Mouse (Mus musculus) liver, embryonic 13.5 days (tissue): ENCODE results near the gene Cox16. TPM values are rescaled to one million over a fixed set of nuclear protein-coding genes. Genes with fewer than 3 reads are reported as not detected.

Source experiments
- ATAC-seq: fragments of 200-750 bp; cut with Nextera tagmentation; 2 replicates; pipeline ENCODE4 v1.8.0; 2017; ENCODE audit warnings: low read depth, mild to moderate bottlenecking, moderate number of reproducible peaks, moderate library complexity
- DNase-seq: peaks from one replicate; pipeline ENCODE4 v3.0.0; 2022
- H3K27ac ChIP-seq: fragments of 300-500 bp; sonication (generic); 2 replicates; pipeline ENCODE4 v1.5.1; 2015; ENCODE audit warnings: moderate library complexity, mild to moderate bottlenecking, inconsistent platforms
- H3K27me3 ChIP-seq: fragments of 300-500 bp; sonication (generic); 2 replicates; pipeline ENCODE4 v1.6.1; 2015; ENCODE audit warnings: mild to moderate bottlenecking, inconsistent platforms
- H3K36me3 ChIP-seq: fragments of 300-500 bp; sonication (generic); 2 replicates; pipeline ENCODE4 v1.6.1; 2015; ENCODE audit warnings: mild to moderate bottlenecking, inconsistent platforms
- H3K4me1 ChIP-seq: fragments of 300-500 bp; sonication (generic); replicated peaks from 2 replicates; pipeline ENCODE4 v1.6.1; 2015; ENCODE audit warnings: inconsistent platforms
- H3K4me2 ChIP-seq: fragments of 300-500 bp; sonication (generic); 2 replicates; pipeline ENCODE4 v1.6.1; 2015; ENCODE audit warnings: inconsistent platforms, mild to moderate bottlenecking, moderate library complexity
- H3K4me3 ChIP-seq: fragments of 300-500 bp; sonication (generic); replicated peaks from 2 replicates; pipeline ENCODE4 v1.5.1; 2015; ENCODE audit warnings: mild to moderate bottlenecking, inconsistent platforms
- H3K9ac ChIP-seq: fragments of 300-500 bp; sonication (generic); 2 replicates; pipeline ENCODE4 v1.6.1; 2015; ENCODE audit warnings: mild to moderate bottlenecking, inconsistent platforms
- H3K9me3 ChIP-seq: fragments of 300-500 bp; sonication (generic); replicated peaks from 2 replicates; pipeline ENCODE4 v1.6.1; 2016; ENCODE audit warnings: inconsistent platforms
- WGBS: fragments of 180-500 bp; shearing (Covaris S2); methylation state at CpG from one replicate; pipeline ENCODE4 v1.1.7; 2015; ENCODE audit not compliant: insufficient replicate concordance; 5-methylcytosine and 5-hydroxymethylcytosine counted together
- polyA plus RNA-seq: library from polyadenylated mRNA; unstranded; fragments of >200 nt; fragmentation: Nextera tagmentation; extraction: Ambion mirVana; gene quantifications from 2 replicates; pipeline ENCODE4 v1.2.1, GENCODE M21; 2015

The Cox16 gene
- polyA plus RNA-seq, 1 experiment from 2014 or later, result 91.0 TPM

DNA sequence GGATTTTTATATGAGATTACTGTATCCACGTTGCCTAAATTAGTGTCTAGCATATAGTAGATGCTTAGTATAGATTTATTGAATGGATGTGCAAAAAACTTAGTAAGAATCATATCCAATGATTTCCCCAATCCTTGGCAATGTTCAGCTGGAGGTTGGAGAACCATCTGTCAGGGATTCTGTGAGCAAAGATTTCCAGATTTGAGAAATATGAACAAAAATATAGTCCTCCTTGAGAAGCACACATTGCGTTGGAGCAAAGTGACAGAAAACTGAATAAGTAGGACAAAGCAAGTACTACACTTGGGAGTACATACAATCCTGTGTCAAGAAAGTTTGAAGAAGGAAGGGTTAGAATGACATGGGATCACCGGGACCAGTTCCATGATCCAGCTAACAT, 160.8 kb downstream of the Cox16 start:
- Histone ChIP-seq H3K4me3 (no peak overlapping the region), H3K36me3 (no peaks in the 10 kb centered on the region), H3K9ac (no peak overlapping the region), H3K4me2 (no peak overlapping the region), H3K27ac (no peak overlapping the region), H3K4me1 (no peaks in the 10 kb centered on the region), H3K9me3 (no peaks in the 10 kb centered on the region), H3K27me3 (0 out of 2 replicates have a peak, but pooled peaks cover 3% of the 10 kb centered on the region)
- ATAC-seq (no peak), DNase-seq (no peak)
- WGBS, result 73% methylated on average over 3 of the region's 3 CpGs

DNA sequence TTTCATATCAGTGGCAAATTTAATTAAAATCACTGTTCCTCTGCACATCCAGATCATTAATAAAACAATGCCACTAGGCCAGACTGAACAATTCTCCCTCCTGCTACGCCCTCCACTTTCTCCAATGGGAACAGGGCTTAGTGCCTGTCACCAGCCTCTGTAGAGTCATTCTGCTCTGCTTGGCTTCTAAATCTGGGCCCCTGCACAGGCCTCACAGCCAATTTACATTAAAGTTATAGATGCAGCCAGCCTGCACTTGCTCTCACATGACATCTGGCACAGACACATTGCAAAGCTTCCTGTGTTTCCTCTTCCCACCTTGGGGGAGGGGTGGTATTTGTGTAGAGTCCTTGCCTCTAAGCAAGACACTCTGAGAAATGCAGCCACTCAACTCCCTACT, 163.9 kb downstream of the Cox16 start:
- H3K4me2 ChIP-seq, result no peak overlapping the region
- no peaks in the 10 kb centered on the region for H3K36me3 ChIP-seq
- 79% methylated on average over 1 of the region's 1 CpGs for WGBS
- DNase-seq, result no peak
- ATAC-seq, result no peak
- no peaks in the 10 kb centered on the region for H3K4me1 ChIP-seq
- H3K4me3 ChIP-seq, result no peak overlapping the region
- no peaks in the 10 kb centered on the region for H3K9me3 ChIP-seq
- H3K27ac ChIP-seq, result no peak overlapping the region
- H3K27me3 ChIP-seq, result no peaks in the 10 kb centered on the region
- no peak overlapping the region for H3K9ac ChIP-seq

DNA sequence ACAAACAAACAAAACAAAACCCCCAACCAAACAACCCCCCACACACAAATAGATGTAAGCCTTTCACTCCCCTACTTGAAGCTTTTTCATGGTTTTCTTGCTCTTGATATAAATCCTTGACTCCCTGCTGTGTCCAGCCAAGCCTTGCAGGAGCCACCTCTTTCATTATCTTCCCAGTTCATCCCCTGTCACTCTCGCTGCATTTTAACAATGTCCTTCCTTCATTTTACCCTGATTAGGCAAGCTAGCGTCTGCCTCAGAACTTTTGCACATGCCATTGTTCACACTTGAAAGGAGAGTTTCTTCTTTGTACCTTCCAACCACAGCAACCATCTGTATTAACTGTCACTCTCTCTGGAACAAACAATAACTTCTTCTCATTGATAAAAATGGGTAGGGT, 167.1 kb downstream of the Cox16 start:
- no peak overlapping the region for H3K9ac ChIP-seq
- no peak overlapping the region for H3K4me3 ChIP-seq
- WGBS, result 32% methylated on average over 2 of the region's 2 CpGs
- H3K4me2 ChIP-seq, result no peak overlapping the region
- ATAC-seq (no peak), DNase-seq (no peak)
- H3K27ac ChIP-seq, result no peak overlapping the region
- no peaks in the 10 kb centered on the region for H3K4me1 ChIP-seq
- H3K36me3 ChIP-seq, result no peaks in the 10 kb centered on the region
- H3K27me3 ChIP-seq, result no peaks in the 10 kb centered on the region
- no peaks in the 10 kb centered on the region for H3K9me3 ChIP-seq

DNA sequence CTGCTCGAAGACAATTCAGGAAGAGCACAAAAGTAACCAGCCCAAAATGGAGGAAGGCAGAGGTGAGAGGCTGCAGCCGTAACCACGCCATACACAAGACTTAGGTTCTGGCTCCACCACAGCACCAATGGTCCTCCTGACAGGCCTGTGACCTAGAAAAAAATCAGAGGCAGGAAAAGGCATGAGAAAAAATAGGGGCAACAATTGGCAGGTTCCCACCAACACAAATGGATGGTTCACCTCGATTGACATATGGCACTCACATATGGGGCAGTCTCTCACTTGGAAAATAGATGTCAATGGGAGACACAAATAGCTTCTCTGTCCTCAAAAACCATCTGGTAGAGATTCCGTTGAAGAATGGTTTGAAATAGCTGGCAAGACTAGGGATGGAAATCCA, 169.0 kb downstream of the Cox16 start:
- Histone ChIP-seq H3K4me1 (no peaks in the 10 kb centered on the region), H3K4me3 (no peak overlapping the region), H3K9me3 (no peaks in the 10 kb centered on the region), H3K36me3 (no peaks in the 10 kb centered on the region), H3K4me2 (no peak overlapping the region), H3K27ac (no peak overlapping the region), H3K27me3 (no peaks in the 10 kb centered on the region), H3K9ac (no peak overlapping the region)
- 64% methylated on average over 5 of the region's 5 CpGs for WGBS
- ATAC-seq (no peak), DNase-seq (no peak)

Other genes with a start within 250 kb of the Cox16 start
- gene Slc8a3, start 151.9 kb downstream of the Cox16 start, polyA plus RNA-seq, result 0.06 and 0.08 TPM in 2 replicates
- 0.06 and 0.07 TPM in 2 replicates for gene Gm4787, start 105.7 kb downstream of the Cox16 start, polyA plus RNA-seq
- gene Adam4, start 63.2 kb downstream of the Cox16 start, polyA plus RNA-seq, result 0.14 TPM in 2 replicates
- 13.2 and 15.8 TPM in 2 replicates for gene Gm20498, start 47.8 kb upstream of the Cox16 start, polyA plus RNA-seq
- 16.3 and 18.3 TPM in 2 replicates for gene Synj2bp, start 47.8 kb upstream of the Cox16 start, polyA plus RNA-seq
- gene Adam21, start 83.3 kb upstream of the Cox16 start, polyA plus RNA-seq, result not detected in 2 replicates
- 43.2 and 46.9 TPM in 2 replicates for gene Med6, start 109.9 kb upstream of the Cox16 start, polyA plus RNA-seq
- 0.02 and 0.05 TPM in 2 replicates for gene Ttc9, start 146.1 kb upstream of the Cox16 start, polyA plus RNA-seq